Mouse (Mus musculus): ENCODE measurements around the gene Arih2. TPM values are rescaled to one million over a fixed set of nuclear protein-coding genes. Genes with fewer than 3 reads are reported as not detected.
A peak's percentile ranks its signal among the peaks of the same experiment; 100 is the strongest.
"Not testable (repeated sequence)": the region's sequence is repeated elsewhere in the genome, so short reads cannot be mapped to it uniquely, and the experiment has no call there.

Arih2 gene
- total and polyA plus RNA-seq, 2 experiments = 26.8 to 34.0 TPM

- Histone ChIP-seq H3K27ac (replicated peaks; ENCODE audit: insufficient read depth, low read depth, low read length) (peak within 1 kb of the TSS; percentile 92), H3K4me3 (ENCODE audit: insufficient read depth, low read depth, low read length) (peak within 1 kb of the TSS; percentile 99), H3K4me1 (ENCODE audit: control insufficient read depth, insufficient read depth, low read length) (peaks cover 2% of the 10 kb centered on the region; the same call in 1 of the 2 replicates), H3K9ac (ENCODE audit: low read depth, low read length) (peak within 1 kb of the TSS; percentile 97), H3K79me2 (ENCODE audit: control insufficient read depth, insufficient read depth, low read length) (peaks cover 4% of the 10 kb centered on the region; the same call in 1 of the 2 replicates), H3K27me3 (ENCODE audit: control insufficient read depth, insufficient read depth, low read length) (no peaks in the 10 kb centered on the region), H3K36me3 (ENCODE audit: control insufficient read depth, insufficient read depth, low read length) (peaks cover 4% of the 10 kb centered on the region)
- DNase-seq (ENCODE audit: extremely low read depth, low read depth, low spot score) = peak; percentile 87
- TF ChIP-seq CTCF (IDR thresholded peaks at IDR 0.05; ENCODE audit: low read depth, low read length) (no peak), POLR2A (IDR thresholded peaks at IDR 0.05; ENCODE audit: extremely low read depth, insufficient read depth, low read length) (peak; percentile 64; the same call in 1 of the 2 replicates)
- WGBS = 4% methylated on average over 36 of the region's 37 CpGs
These were observed 12.8 kb upstream of the Arih2 start, which contains the start of gene Slc25a20 for GRCm38 (mm10) chr9:108661677-108662612. Slc25a20 (plus strand) TSS chr9:108662088.

- not testable (repeated sequence) for H3K36me3 ChIP-seq (ENCODE audit: control insufficient read depth, insufficient read depth, low read length); H3K27ac ChIP-seq (replicated peaks; ENCODE audit: insufficient read depth, low read depth, low read length)
- WGBS = 82% methylated on average over 7 of the region's 7 CpGs
These were observed 6.7 kb upstream of the Arih2 start for GRCm38 (mm10) chr9:108655865-108656264.

GRCm38 (mm10) chr9:108654566-108655464 lies 5.6 kb upstream of the Arih2 start:
- Histone ChIP-seq H3K9ac (ENCODE audit: low read depth, low read length) (no peak overlapping the region), H3K79me2 (ENCODE audit: control insufficient read depth, insufficient read depth, low read length) (no peaks in the 10 kb centered on the region), H3K27ac (replicated peaks; ENCODE audit: insufficient read depth, low read depth, low read length) (no peak overlapping the region), H3K4me1 (ENCODE audit: control insufficient read depth, insufficient read depth, low read length) (peaks cover 3% of the 10 kb centered on the region), H3K4me3 (ENCODE audit: insufficient read depth, low read depth, low read length) (no peak overlapping the region), H3K36me3 (ENCODE audit: control insufficient read depth, insufficient read depth, low read length) (no peaks in the 10 kb centered on the region), H3K27me3 (ENCODE audit: control insufficient read depth, insufficient read depth, low read length) (no peaks in the 10 kb centered on the region)
- TF ChIP-seq CTCF (IDR thresholded peaks at IDR 0.05; ENCODE audit: low read depth, low read length) = no peak
- TF ChIP-seq POLR2A (IDR thresholded peaks at IDR 0.05; ENCODE audit: extremely low read depth, insufficient read depth, low read length) = no peak
- peak; percentile 39 for DNase-seq (ENCODE audit: extremely low read depth, low read depth, low spot score)
- WGBS = 76% methylated on average over 10 of the region's 10 CpGs

More at GRCm38 (mm10) chr9:108655865-108656264, 6.7 kb upstream of the Arih2 start:
- H3K27me3 ChIP-seq (ENCODE audit: control insufficient read depth, insufficient read depth, low read length); H3K9ac ChIP-seq (ENCODE audit: low read depth, low read length); DNase-seq (ENCODE audit: extremely low read depth, low read depth, low spot score); H3K79me2 ChIP-seq (ENCODE audit: control insufficient read depth, insufficient read depth, low read length); H3K4me3 ChIP-seq (ENCODE audit: insufficient read depth, low read depth, low read length); H3K4me1 ChIP-seq (ENCODE audit: control insufficient read depth, insufficient read depth, low read length): not testable (repeated sequence)

- peaks cover 16% of the 10 kb centered on the region for H3K4me1 ChIP-seq (ENCODE audit: control insufficient read depth, insufficient read depth, low read length)
- TF ChIP-seq CTCF (IDR thresholded peaks at IDR 0.05; ENCODE audit: low read depth, low read length) (no peak), POLR2A (IDR thresholded peaks at IDR 0.05; ENCODE audit: extremely low read depth, insufficient read depth, low read length) (no peak)
- peak overlapping the region; percentile 97 for H3K27ac ChIP-seq (replicated peaks; ENCODE audit: insufficient read depth, low read depth, low read length)
- peaks cover 16% of the 10 kb centered on the region; the same call in 1 of the 2 replicates for H3K79me2 ChIP-seq (ENCODE audit: control insufficient read depth, insufficient read depth, low read length)
- H3K4me3 ChIP-seq (ENCODE audit: insufficient read depth, low read depth, low read length) = peak overlapping the region; percentile 75
- H3K36me3 ChIP-seq (ENCODE audit: control insufficient read depth, insufficient read depth, low read length) = no peaks in the 10 kb centered on the region; the same call in 1 of the 2 replicates
- WGBS = 11% methylated on average over 29 of the region's 29 CpGs
- peak; percentile 36 for DNase-seq (ENCODE audit: extremely low read depth, low read depth, low spot score)
- no peaks in the 10 kb centered on the region for H3K27me3 ChIP-seq (ENCODE audit: control insufficient read depth, insufficient read depth, low read length)
- H3K9ac ChIP-seq (ENCODE audit: low read depth, low read length) = peak overlapping the region; percentile 69
These were observed 615 bp upstream of the Arih2 start for GRCm38 (mm10) chr9:108649561-108650440.

- peak overlapping the region; percentile 78 for H3K9ac ChIP-seq (ENCODE audit: low read depth, low read length)
- WGBS = 3% methylated on average over 10 of the region's 10 CpGs
- H3K36me3 ChIP-seq (ENCODE audit: control insufficient read depth, insufficient read depth, low read length) = peaks cover 3% of the 10 kb centered on the region; the same call in 1 of the 2 replicates
- peaks cover 22% of the 10 kb centered on the region; the same call in 1 of the 2 replicates for H3K79me2 ChIP-seq (ENCODE audit: control insufficient read depth, insufficient read depth, low read length)
- DNase-seq (ENCODE audit: extremely low read depth, low read depth, low spot score) = peak; percentile 90
- H3K4me1 ChIP-seq (ENCODE audit: control insufficient read depth, insufficient read depth, low read length) = peaks cover 16% of the 10 kb centered on the region
- peak overlapping the region; percentile 97 for H3K27ac ChIP-seq (replicated peaks; ENCODE audit: insufficient read depth, low read depth, low read length)
- no peaks in the 10 kb centered on the region for H3K27me3 ChIP-seq (ENCODE audit: control insufficient read depth, insufficient read depth, low read length)
- no peak for TF ChIP-seq CTCF (IDR thresholded peaks at IDR 0.05; ENCODE audit: low read depth, low read length)
- 0 out of 2 replicates have a peak, but pooled peaks have one; percentile 11 for TF ChIP-seq POLR2A (IDR thresholded peaks at IDR 0.05; ENCODE audit: extremely low read depth, insufficient read depth, low read length)
- H3K4me3 ChIP-seq (ENCODE audit: insufficient read depth, low read depth, low read length) = peak overlapping the region; percentile 75
These were observed 1.0 kb downstream of the Arih2 start for GRCm38 (mm10) chr9:108648166-108648565.
